In the genomic region with DNA sequence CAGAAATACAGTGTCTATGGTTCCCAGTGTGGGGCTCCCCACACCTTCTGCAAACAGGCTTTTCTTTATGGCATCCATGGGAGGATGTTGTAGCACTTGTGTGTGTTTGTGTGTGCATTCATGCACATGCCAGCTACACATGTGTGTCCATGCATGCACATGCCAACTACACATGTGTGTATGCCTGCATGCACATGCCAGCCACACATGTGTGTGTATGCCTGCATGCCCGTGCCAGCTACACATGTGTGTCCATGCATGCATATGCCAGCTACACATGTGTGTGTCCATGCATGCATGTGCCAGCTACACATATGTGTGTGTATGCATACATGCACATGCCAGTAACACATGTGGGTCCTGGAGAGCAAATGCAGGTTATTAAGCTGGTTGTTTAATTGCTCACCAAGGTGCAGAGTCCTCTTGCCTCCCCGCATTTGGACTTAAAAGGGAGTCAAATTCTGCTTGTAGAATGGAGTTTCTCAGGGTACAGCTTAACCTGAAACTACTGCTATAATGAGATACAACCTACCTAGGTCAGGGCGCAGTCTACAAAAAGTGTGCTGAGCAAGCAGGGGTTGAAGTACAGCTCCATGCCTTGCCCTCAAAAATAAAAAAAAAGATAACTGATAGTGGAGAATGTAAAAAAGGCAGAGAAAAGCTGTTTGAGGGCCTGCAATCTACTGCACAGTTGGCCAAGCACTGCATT, we compare ENCODE assay signal across 8 mouse cellular contexts.
"Had no signal": no experiment of that assay in that cellular context is flagged by ENCODE, and none has a peak within 500 bp of the region (broad histone marks: within the 10 kb centered on the region; RNA-seq: fewer than 3 reads in every experiment).

No protein-coding gene starts in this region.

- H3K9ac ChIP-seq: limb, embryonic 12.5 days; liver, embryonic 13.5 days; liver, postnatal 0 days; lung, embryonic 15.5 days; midbrain, embryonic 13.5 days had no signal

- H3K36me3 ChIP-seq: liver, embryonic 13.5 days; midbrain, embryonic 13.5 days had no signal

- H3K27ac ChIP-seq: kidney, postnatal 0 days; layer of hippocampus, adult 2 months; limb, embryonic 12.5 days; liver, embryonic 13.5 days; lung, embryonic 15.5 days; macrophage; midbrain, embryonic 13.5 days had no signal

- H3K9me3 ChIP-seq: liver, embryonic 13.5 days; lung, embryonic 15.5 days; midbrain, embryonic 13.5 days had no signal

- H3K4me3 ChIP-seq: layer of hippocampus, adult 2 months; limb, embryonic 12.5 days; liver, embryonic 13.5 days; lung, embryonic 15.5 days; midbrain, embryonic 13.5 days had no signal

- ATAC-seq: liver, postnatal 0 days; midbrain, embryonic 13.5 days had no signal

- H3K4me2 ChIP-seq: limb, embryonic 12.5 days; liver, embryonic 13.5 days; lung, embryonic 15.5 days; midbrain, embryonic 13.5 days had no signal

- H3K27me3 ChIP-seq: limb, embryonic 12.5 days; liver, embryonic 13.5 days; lung, embryonic 15.5 days; midbrain, embryonic 13.5 days had no signal
